11 mouse cellular contexts compared by ENCODE assay signal in the genomic region with DNA sequence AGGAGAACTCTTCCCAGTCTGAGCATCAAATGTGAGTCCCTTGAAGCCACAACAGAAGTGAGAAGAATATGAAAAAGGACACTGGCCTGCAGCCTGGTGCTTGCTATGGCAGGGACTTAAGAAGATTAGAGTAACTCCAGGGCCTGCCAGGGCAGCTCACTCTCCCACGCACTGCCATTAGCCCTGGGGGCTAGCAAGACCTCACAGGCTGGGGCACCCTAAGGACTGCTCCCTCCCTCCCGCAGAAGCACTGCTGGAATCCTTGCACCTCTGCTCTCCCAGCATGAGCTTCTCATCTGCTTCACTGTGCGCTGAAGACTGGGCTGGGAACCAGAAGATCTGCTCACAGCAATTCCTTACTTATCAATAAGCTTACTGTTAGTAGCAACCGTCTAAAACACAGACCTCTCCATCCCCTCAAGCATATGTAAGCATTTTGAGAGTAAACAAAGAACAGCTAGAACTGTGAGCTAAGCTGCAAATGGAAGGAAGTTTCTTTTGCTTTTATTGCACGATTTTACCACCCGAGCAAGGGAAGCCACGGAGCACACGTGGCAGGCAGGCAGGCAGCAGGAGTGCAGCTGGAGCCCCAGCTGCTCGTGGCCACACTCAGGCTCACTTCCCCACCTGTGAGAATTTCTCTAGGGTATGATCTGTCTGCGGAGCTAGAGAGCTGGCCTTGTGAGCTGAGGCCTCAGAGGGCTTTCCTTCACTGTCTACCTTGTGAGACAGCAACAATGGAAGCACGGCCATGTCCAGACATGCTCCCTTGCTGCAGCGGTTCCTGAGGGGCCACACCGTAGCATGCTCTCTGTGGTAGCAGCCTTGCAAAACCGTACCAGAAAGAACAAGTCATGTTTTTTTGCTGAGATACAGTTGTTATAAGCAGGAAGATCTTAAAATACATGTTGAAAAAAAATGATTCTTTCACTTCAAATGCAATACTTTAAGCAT.
DNase-seq lines count a peak whose midpoint lies in the region; ATAC-seq lines count a peak whose summit lies in the region.
"Had no signal": no experiment of that assay in that cellular context is flagged by ENCODE, and none has a peak within 500 bp of the region (broad histone marks: within the 10 kb centered on the region; RNA-seq: fewer than 3 reads in every experiment).

No protein-coding gene starts in this region.

- H3K4me1 ChIP-seq in intestine, embryonic 14.5 days (replicated peaks; ENCODE audit: control insufficient read depth, insufficient read depth, low read length): no peaks in the 10 kb centered on the region
- H3K4me1 ChIP-seq in intestine, embryonic 16.5 days (ENCODE audit: control insufficient read depth, insufficient read depth, low read length): no peaks in the 10 kb centered on the region
- H3K4me1 ChIP-seq in midbrain, embryonic 13.5 days (replicated peaks): peaks cover 10% of the 10 kb centered on the region; the same call in 1 of the 2 replicates
- H3K4me1 ChIP-seq in heart, embryonic 11.5 days (ENCODE audit: control insufficient read depth, insufficient read depth, low read length): no peaks in the 10 kb centered on the region
- H3K4me1 ChIP-seq: lung, embryonic 15.5 days had no signal

- H3K9me3 ChIP-seq in intestine, embryonic 14.5 days (ENCODE audit: control insufficient read depth, low read length): no peaks in the 10 kb centered on the region
- H3K9me3 ChIP-seq in intestine, embryonic 16.5 days (ENCODE audit: control insufficient read depth, low read length): no peaks in the 10 kb centered on the region
- no peaks in the 10 kb centered on the region for H3K9me3 ChIP-seq in midbrain, embryonic 13.5 days
- no peaks in the 10 kb centered on the region for H3K9me3 ChIP-seq in heart, embryonic 11.5 days (replicated peaks; ENCODE audit: control insufficient read depth, low read length)
- H3K9me3 ChIP-seq: G1E; lung, embryonic 15.5 days had no signal

- H3K4me3 ChIP-seq in intestine, embryonic 14.5 days (ENCODE audit: low read depth, low read length): no peak overlapping the region
- H3K4me3 ChIP-seq in intestine, embryonic 16.5 days (ENCODE audit: low read length): no peak overlapping the region
- no peak overlapping the region for H3K4me3 ChIP-seq in midbrain, embryonic 13.5 days (replicated peaks)
- no peak overlapping the region for H3K4me3 ChIP-seq in heart, embryonic 11.5 days (ENCODE audit: low read depth, low read length)
- H3K4me3 ChIP-seq: lung, embryonic 15.5 days had no signal

- no peaks in the 10 kb centered on the region for H3K27me3 ChIP-seq in intestine, embryonic 14.5 days (replicated peaks; ENCODE audit: control insufficient read depth, insufficient read depth, low read length)
- no peaks in the 10 kb centered on the region for H3K27me3 ChIP-seq in intestine, embryonic 16.5 days (replicated peaks; ENCODE audit: control insufficient read depth, insufficient read depth, low read length)
- H3K27me3 ChIP-seq in midbrain, embryonic 13.5 days: no peaks in the 10 kb centered on the region
- no peaks in the 10 kb centered on the region for H3K27me3 ChIP-seq in heart, embryonic 11.5 days (ENCODE audit: control insufficient read depth, insufficient read depth, low read length)
- H3K27me3 ChIP-seq: lung, embryonic 15.5 days had no signal

- WGBS in intestine, embryonic 14.5 days: 61% methylated on average over 14 of the region's 14 CpGs
- 58% methylated on average over 14 of the region's 14 CpGs for WGBS in intestine, embryonic 16.5 days
- WGBS in midbrain, embryonic 13.5 days: 68% methylated on average over 14 of the region's 14 CpGs
- WGBS in heart, embryonic 11.5 days (ENCODE audit: insufficient replicate concordance): 70% methylated on average over 14 of the region's 14 CpGs

- no peak for ATAC-seq in intestine, embryonic 14.5 days (replicated peaks; ENCODE audit: low FRiP score, low TSS enrichment, low read depth)
- no peak for ATAC-seq in intestine, embryonic 16.5 days
- ATAC-seq in midbrain, embryonic 13.5 days: no peak
- ATAC-seq in heart, embryonic 11.5 days (replicated peaks; ENCODE audit: insufficient number of reproducible peaks, low FRiP score, low TSS enrichment): no peak

- no peak overlapping the region for H3K4me2 ChIP-seq in intestine, embryonic 14.5 days (ENCODE audit: low read length)
- no peak overlapping the region for H3K4me2 ChIP-seq in intestine, embryonic 16.5 days (ENCODE audit: low read depth, low read length)
- H3K4me2 ChIP-seq in midbrain, embryonic 13.5 days (replicated peaks): no peak overlapping the region
- H3K4me2 ChIP-seq in heart, embryonic 11.5 days: no peak overlapping the region
- H3K4me2 ChIP-seq: lung, embryonic 15.5 days had no signal

- H3K27ac ChIP-seq in intestine, embryonic 14.5 days (ENCODE audit: low read depth): no peak overlapping the region
- no peak overlapping the region for H3K27ac ChIP-seq in intestine, embryonic 16.5 days (ENCODE audit: low read length)
- peak overlapping the region; percentile 42; the same call in 1 of the 2 replicates for H3K27ac ChIP-seq in midbrain, embryonic 13.5 days
- no peak overlapping the region for H3K27ac ChIP-seq in heart, embryonic 11.5 days (ENCODE audit: low read depth, low read length)
- H3K27ac ChIP-seq: kidney, postnatal 0 days; lung, embryonic 15.5 days had no signal

- no peak overlapping the region for H3K9ac ChIP-seq in intestine, embryonic 14.5 days (ENCODE audit: low read length)
- H3K9ac ChIP-seq in intestine, embryonic 16.5 days (ENCODE audit: low read depth, low read length): no peak overlapping the region
- no peak overlapping the region for H3K9ac ChIP-seq in midbrain, embryonic 13.5 days (replicated peaks)
- no peak overlapping the region for H3K9ac ChIP-seq in heart, embryonic 11.5 days (ENCODE audit: low read depth, low read length)
- H3K9ac ChIP-seq: lung, embryonic 15.5 days had no signal

- DNase-seq in intestine, embryonic 14.5 days (ENCODE audit: low spot score): peak; percentile 49
- peak; percentile 75 for DNase-seq in fat pad, adult 2 months (ENCODE audit: extremely low read depth, low read depth, low spot score)
- peak; percentile 25 to 27 for DNase-seq in thymus, postnatal 10 days (ENCODE audit: low spot score in 2 of 2)
- no peak for DNase-seq in lung, postnatal 36 days
- no peak for DNase-seq in ovary, postnatal 14 days (ENCODE audit: low spot score)

- peaks cover 66% of the 10 kb centered on the region for H3K36me3 ChIP-seq in intestine, embryonic 14.5 days (ENCODE audit: control insufficient read depth, insufficient read depth, low read length)
- H3K36me3 ChIP-seq in intestine, embryonic 16.5 days (ENCODE audit: control insufficient read depth, insufficient read depth, low read length): peaks cover 20% of the 10 kb centered on the region
- peaks cover 60% of the 10 kb centered on the region for H3K36me3 ChIP-seq in midbrain, embryonic 13.5 days
- peaks cover 16% of the 10 kb centered on the region; the same call in 1 of the 2 replicates for H3K36me3 ChIP-seq in heart, embryonic 11.5 days (ENCODE audit: control insufficient read depth, insufficient read depth, low read length)

Comparison
In these comparisons a context has a peak if more than half of its experiments do, and no peak if none do; other contexts are left out.
1. DNase-seq: peak in intestine, embryonic 14.5 days (single experiment), fat pad, adult 2 months (single experiment) and thymus, postnatal 10 days (2 of 2); none in lung, postnatal 36 days (single experiment) and ovary, postnatal 14 days (single experiment).